Mouse (Mus musculus): Measurements from ENCODE around the gene Klhdc8a. TPM values are rescaled to one million over a fixed set of nuclear protein-coding genes. Genes with fewer than 3 reads are reported as not detected.

Gene Klhdc8a
- polyA plus RNA-seq, 1 experiment = 1.5 TPM

- H3K4me1 ChIP-seq (ENCODE audit: control insufficient read depth, insufficient read depth, insufficient read length, low read length) = peaks cover 9% of the 10 kb centered on the region
- no peaks in the 10 kb centered on the region for H3K36me3 ChIP-seq (ENCODE audit: control insufficient read depth, insufficient read depth, low read length)
- TF ChIP-seq POLR2A (IDR thresholded peaks at IDR 0.05; ENCODE audit: low read depth, low read length) = no peak
- TF ChIP-seq CTCF (IDR thresholded peaks at IDR 0.05; ENCODE audit: extremely low read depth, insufficient read length, insufficient replicate concordance, low read depth, low read length) = no peak
- WGBS = 84% methylated on average over 5 of the region's 5 CpGs
- H3K4me3 ChIP-seq (ENCODE audit: low read depth, low read length) = no peak overlapping the region
- H3K27me3 ChIP-seq (ENCODE audit: control insufficient read depth, insufficient read depth, low read length) = peaks cover 18% of the 10 kb centered on the region
- H3K27ac ChIP-seq (ENCODE audit: insufficient read depth, low read depth, low read length) = no peak overlapping the region
Observed at GRCm38 (mm10) chr1:132299744-132300143, 1.3 kb downstream of the Klhdc8a start.

- Histone ChIP-seq H3K27ac (ENCODE audit: insufficient read depth, low read depth, low read length) (no peak overlapping the region), H3K4me1 (ENCODE audit: control insufficient read depth, insufficient read depth, insufficient read length, low read length) (peaks cover 9% of the 10 kb centered on the region), H3K36me3 (ENCODE audit: control insufficient read depth, insufficient read depth, low read length) (no peaks in the 10 kb centered on the region), H3K4me3 (ENCODE audit: low read depth, low read length) (no peak overlapping the region), H3K27me3 (ENCODE audit: control insufficient read depth, insufficient read depth, low read length) (peaks cover 18% of the 10 kb centered on the region)
- TF ChIP-seq POLR2A (IDR thresholded peaks at IDR 0.05; ENCODE audit: low read depth, low read length) (no peak), CTCF (IDR thresholded peaks at IDR 0.05; ENCODE audit: extremely low read depth, insufficient read length, insufficient replicate concordance, low read depth, low read length) (no peak)
- 84% methylated on average over 5 of the region's 5 CpGs for WGBS
Observed at GRCm38 (mm10) chr1:132301242-132301641, 2.8 kb downstream of the Klhdc8a start.

DNA sequence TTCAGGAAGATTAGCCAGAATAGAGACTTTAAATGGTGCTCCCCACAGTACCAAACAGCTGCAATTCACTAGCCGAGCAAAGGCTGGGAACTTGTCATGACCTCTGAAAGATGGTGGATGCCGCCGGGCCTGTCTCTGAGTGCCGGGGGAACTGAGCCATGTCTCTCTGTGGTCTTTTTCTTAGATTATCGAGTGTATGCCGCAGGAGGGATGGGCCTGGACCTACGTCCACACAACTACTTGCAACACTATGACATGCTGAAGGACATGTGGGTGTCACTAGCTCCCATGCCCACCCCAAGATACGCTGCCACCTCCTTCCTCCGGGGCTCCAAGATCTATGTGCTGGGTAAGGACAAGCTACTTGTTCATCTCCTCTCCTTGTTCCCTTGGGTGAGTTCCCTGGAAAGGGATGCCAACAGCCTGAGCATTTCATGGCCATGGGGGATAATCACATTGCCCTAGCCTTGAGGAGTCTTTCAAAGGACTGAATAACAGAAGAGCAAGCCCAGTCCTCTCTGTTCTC lies 4.0 kb downstream of the Klhdc8a start:
- TF ChIP-seq POLR2A (IDR thresholded peaks at IDR 0.05; ENCODE audit: low read depth, low read length) = no peak
- TF ChIP-seq CTCF (IDR thresholded peaks at IDR 0.05; ENCODE audit: extremely low read depth, insufficient read length, insufficient replicate concordance, low read depth, low read length) = no peak
- WGBS = 93% methylated on average over 9 of the region's 9 CpGs
- Histone ChIP-seq H3K27me3 (ENCODE audit: control insufficient read depth, insufficient read depth, low read length) (peaks cover 18% of the 10 kb centered on the region), H3K4me1 (ENCODE audit: control insufficient read depth, insufficient read depth, insufficient read length, low read length) (peaks cover 9% of the 10 kb centered on the region), H3K27ac (ENCODE audit: insufficient read depth, low read depth, low read length) (no peak overlapping the region), H3K4me3 (ENCODE audit: low read depth, low read length) (no peak overlapping the region), H3K36me3 (ENCODE audit: control insufficient read depth, insufficient read depth, low read length) (no peaks in the 10 kb centered on the region)

DNA sequence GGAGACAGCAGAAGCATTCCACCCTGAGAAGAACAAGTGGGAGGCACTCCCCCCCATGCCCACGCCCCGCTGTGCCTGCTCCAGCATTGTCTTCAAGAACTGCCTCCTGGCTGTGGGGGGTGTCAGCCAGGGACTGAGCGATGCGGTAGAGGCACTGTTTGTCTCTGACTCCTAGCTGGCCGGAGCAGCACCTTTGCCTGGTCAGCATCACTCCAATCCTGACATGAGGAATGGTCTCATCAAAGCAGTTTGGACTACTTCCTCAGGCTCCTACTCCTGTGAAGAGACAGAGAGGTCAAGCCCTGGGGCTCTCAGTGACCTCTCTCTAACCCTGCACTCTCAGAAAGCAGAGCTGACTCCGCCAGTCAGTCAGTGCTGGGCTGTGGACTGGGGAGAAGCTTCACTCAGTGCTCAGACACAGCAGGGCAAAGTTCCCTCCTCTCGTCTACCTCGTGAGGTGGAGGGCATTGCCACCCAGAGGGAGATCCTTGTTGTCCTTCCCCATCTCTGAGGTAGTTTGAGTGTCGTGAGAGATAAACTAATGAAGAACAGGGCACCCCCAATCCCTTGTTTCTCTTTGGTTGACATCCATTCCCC lies 6.3 kb downstream of the Klhdc8a start:
- TF ChIP-seq POLR2A (IDR thresholded peaks at IDR 0.05; ENCODE audit: low read depth, low read length) (no peak), CTCF (IDR thresholded peaks at IDR 0.05; ENCODE audit: extremely low read depth, insufficient read length, insufficient replicate concordance, low read depth, low read length) (no peak)
- H3K4me1 ChIP-seq (ENCODE audit: control insufficient read depth, insufficient read depth, insufficient read length, low read length) = no peaks in the 10 kb centered on the region
- WGBS = 48% methylated on average over 9 of the region's 9 CpGs
- H3K27ac ChIP-seq (ENCODE audit: insufficient read depth, low read depth, low read length) = no peak overlapping the region
- no peaks in the 10 kb centered on the region for H3K36me3 ChIP-seq (ENCODE audit: control insufficient read depth, insufficient read depth, low read length)
- H3K4me3 ChIP-seq (ENCODE audit: low read depth, low read length) = no peak overlapping the region
- H3K27me3 ChIP-seq (ENCODE audit: control insufficient read depth, insufficient read depth, low read length) = peaks cover 3% of the 10 kb centered on the region; the same call in 1 of the 2 replicates

- H3K27me3 ChIP-seq (ENCODE audit: control insufficient read depth, insufficient read depth, low read length) = no peaks in the 10 kb centered on the region
- H3K4me1 ChIP-seq (ENCODE audit: control insufficient read depth, insufficient read depth, insufficient read length, low read length) = no peaks in the 10 kb centered on the region
- peak; percentile 67; the same call in 1 of the 2 replicates for TF ChIP-seq CTCF (IDR thresholded peaks at IDR 0.05; ENCODE audit: extremely low read depth, insufficient read length, insufficient replicate concordance, low read depth, low read length)
- TF ChIP-seq POLR2A (IDR thresholded peaks at IDR 0.05; ENCODE audit: low read depth, low read length) = no peak
- H3K36me3 ChIP-seq (ENCODE audit: control insufficient read depth, insufficient read depth, low read length) = no peaks in the 10 kb centered on the region
- WGBS = 30% methylated on average over 4 of the region's 4 CpGs
- no peak overlapping the region for H3K4me3 ChIP-seq (ENCODE audit: low read depth, low read length)
- H3K27ac ChIP-seq (ENCODE audit: insufficient read depth, low read depth, low read length) = no peak overlapping the region
Observed at GRCm38 (mm10) chr1:132306160-132306559, 7.7 kb downstream of the Klhdc8a start.

DNA sequence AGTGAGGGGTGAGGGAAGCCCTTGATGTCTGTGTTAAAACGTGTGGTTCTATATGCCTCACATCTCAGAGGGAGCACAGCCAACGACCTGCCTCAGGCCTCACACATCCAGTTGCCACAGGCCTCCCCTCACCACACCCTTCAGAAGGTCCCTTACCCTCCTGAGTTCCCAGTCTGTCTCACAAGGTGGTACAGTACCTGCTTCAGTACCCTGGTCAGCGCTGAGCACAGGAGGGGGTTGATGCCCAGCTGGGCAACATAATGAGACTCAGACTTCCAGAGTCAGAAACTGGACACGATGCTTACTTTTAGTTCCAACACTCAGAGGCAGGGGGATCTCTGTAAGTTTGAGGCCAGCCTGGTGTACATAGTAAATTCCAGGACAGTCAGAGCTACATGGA lies 8.4 kb downstream of the Klhdc8a start:
- TF ChIP-seq CTCF (IDR thresholded peaks at IDR 0.05; ENCODE audit: extremely low read depth, insufficient read length, insufficient replicate concordance, low read depth, low read length) (no peak), POLR2A (IDR thresholded peaks at IDR 0.05; ENCODE audit: low read depth, low read length) (no peak)
- no peak overlapping the region for H3K27ac ChIP-seq (ENCODE audit: insufficient read depth, low read depth, low read length)
- H3K4me3 ChIP-seq (ENCODE audit: low read depth, low read length) = no peak overlapping the region
- no peaks in the 10 kb centered on the region for H3K27me3 ChIP-seq (ENCODE audit: control insufficient read depth, insufficient read depth, low read length)
- H3K4me1 ChIP-seq (ENCODE audit: control insufficient read depth, insufficient read depth, insufficient read length, low read length) = no peaks in the 10 kb centered on the region
- H3K36me3 ChIP-seq (ENCODE audit: control insufficient read depth, insufficient read depth, low read length) = no peaks in the 10 kb centered on the region
- WGBS = 27% methylated on average over 4 of the region's 4 CpGs

DNA sequence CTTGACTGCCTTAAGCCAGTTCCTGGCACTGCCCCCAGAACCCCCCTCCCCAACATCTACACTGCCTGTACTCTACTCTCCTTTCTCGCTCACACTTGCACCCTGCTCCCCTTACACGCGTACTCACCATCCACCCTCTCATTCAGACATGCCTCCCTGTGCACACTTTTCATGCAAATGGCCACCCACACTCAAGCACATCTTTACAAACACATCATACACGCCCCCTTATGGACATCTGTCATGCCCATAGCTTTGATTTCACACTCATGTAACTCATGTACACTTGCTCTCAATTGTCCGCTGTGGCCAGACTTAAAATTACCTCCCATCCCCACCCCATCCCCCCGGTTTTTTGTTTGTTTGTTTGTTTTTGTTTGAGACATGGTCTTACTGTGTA lies 9.5 kb downstream of the Klhdc8a start:
- TF ChIP-seq CTCF (IDR thresholded peaks at IDR 0.05; ENCODE audit: extremely low read depth, insufficient read length, insufficient replicate concordance, low read depth, low read length) = no peak
- no peak for TF ChIP-seq POLR2A (IDR thresholded peaks at IDR 0.05; ENCODE audit: low read depth, low read length)
- WGBS = 83% methylated on average over 6 of the region's 6 CpGs
- H3K27me3 ChIP-seq (ENCODE audit: control insufficient read depth, insufficient read depth, low read length) = no peaks in the 10 kb centered on the region
- peaks cover 2% of the 10 kb centered on the region; the same call in 1 of the 2 replicates for H3K4me1 ChIP-seq (ENCODE audit: control insufficient read depth, insufficient read depth, insufficient read length, low read length)
- H3K36me3 ChIP-seq (ENCODE audit: control insufficient read depth, insufficient read depth, low read length) = no peaks in the 10 kb centered on the region
- no peak overlapping the region for H3K4me3 ChIP-seq (ENCODE audit: low read depth, low read length)
- H3K27ac ChIP-seq (ENCODE audit: insufficient read depth, low read depth, low read length) = no peak overlapping the region
